In genomic region chr6:94961821-94962220, GRCm38 (mm10) we compare ENCODE assay signal across 18 mouse cellular contexts.
"Had no signal": no experiment of that assay in that cellular context is flagged by ENCODE, and none has a peak within 500 bp of the region (broad histone marks: within the 10 kb centered on the region; RNA-seq: fewer than 3 reads in every experiment).

No protein-coding gene starts in this region.

- H3K27me3 ChIP-seq: midbrain, embryonic 12.5 days; midbrain, embryonic 15.5 days; neural tube, embryonic 12.5 days; neural tube, embryonic 15.5 days had no signal

- H3K4me1 ChIP-seq: lung, embryonic 15.5 days; neural tube, embryonic 12.5 days had no signal

- DNase-seq: kidney, adult 18-20 months; kidney, adult 9 months; kidney, postnatal 14 days; kidney, postnatal 4 days; lung, adult 18-20 months; lung, postnatal 10 days; lung, postnatal 36 days; retina, postnatal 1 day; right cerebral cortex, postnatal 25 days; spleen, adult 18-20 months; thymus, adult 18-20 months; thymus, postnatal 36 days had no signal

- H3K27ac ChIP-seq: liver, embryonic 14.5 days; lung, embryonic 15.5 days; midbrain, embryonic 12.5 days; midbrain, embryonic 15.5 days; neural tube, embryonic 12.5 days; neural tube, embryonic 15.5 days had no signal

- ATAC-seq: midbrain, embryonic 15.5 days had no signal

- H3K4me3 ChIP-seq: lung, embryonic 15.5 days; midbrain, embryonic 12.5 days; midbrain, embryonic 15.5 days; neural tube, embryonic 12.5 days; neural tube, embryonic 15.5 days had no signal

- H3K9ac ChIP-seq: liver, embryonic 14.5 days; lung, embryonic 15.5 days; midbrain, embryonic 12.5 days; midbrain, embryonic 15.5 days; neural tube, embryonic 12.5 days; neural tube, embryonic 15.5 days had no signal

- H3K36me3 ChIP-seq: lung, embryonic 15.5 days; midbrain, embryonic 12.5 days; midbrain, embryonic 15.5 days; neural tube, embryonic 12.5 days; neural tube, embryonic 15.5 days had no signal

- H3K9me3 ChIP-seq: lung, embryonic 15.5 days; midbrain, embryonic 12.5 days; midbrain, embryonic 15.5 days; neural tube, embryonic 12.5 days; neural tube, embryonic 15.5 days had no signal
